Mouse (Mus musculus): ENCODE data around the gene Atp4b. TPM values are rescaled to one million over a fixed set of nuclear protein-coding genes. Genes with fewer than 3 reads are reported as not detected.

Gene Atp4b
- polyA plus RNA-seq (2012; rRNA removed): 0.20 and 0.26 TPM in 2 replicates

DNA sequence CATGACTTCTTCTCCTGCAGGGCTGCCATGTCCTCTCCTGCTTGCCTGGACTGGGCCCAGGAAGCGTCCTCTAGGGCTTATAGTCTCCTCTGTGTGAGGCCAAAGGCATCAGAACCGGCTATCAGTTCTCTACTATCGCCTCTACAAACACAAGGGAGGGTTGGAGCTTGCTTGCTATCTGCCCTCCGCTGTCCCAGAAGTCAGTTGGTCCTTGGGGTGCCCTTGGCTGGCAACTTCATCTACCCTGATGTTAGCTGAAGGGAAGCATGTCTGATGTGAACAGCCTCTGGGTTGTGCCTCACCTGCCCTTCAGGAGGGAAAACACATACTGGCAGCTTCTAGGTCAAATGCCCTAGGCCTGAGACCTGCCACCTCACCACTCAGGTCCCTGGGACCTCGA is at the start of gene Atp4b:
Gene Atp4b (minus strand): TSS at position 101 of the 400 bp plus-strand sequence.
- no peak for TF ChIP-seq POLR2A (IDR thresholded peaks at IDR 0.05; ENCODE audit: low read depth, low read length)
- no peak for DNase-seq
- Histone ChIP-seq H3K4me1 (ENCODE audit: control insufficient read depth, insufficient read depth, low read length) (no peaks in the 10 kb centered on the region), H3K27ac (ENCODE audit: insufficient read depth, low read depth, low read length) (no peak within 1 kb of the TSS), H3K27me3 (replicated peaks; ENCODE audit: control insufficient read depth, insufficient read depth, low read length) (no peaks in the 10 kb centered on the region), H3K36me3 (ENCODE audit: control insufficient read depth, insufficient read depth, low read length) (no peaks in the 10 kb centered on the region), H3K4me3 (ENCODE audit: insufficient read depth, low read depth, low read length) (no peak within 1 kb of the TSS)
- WGBS: 86% methylated on average over 5 of the region's 5 CpGs

DNA sequence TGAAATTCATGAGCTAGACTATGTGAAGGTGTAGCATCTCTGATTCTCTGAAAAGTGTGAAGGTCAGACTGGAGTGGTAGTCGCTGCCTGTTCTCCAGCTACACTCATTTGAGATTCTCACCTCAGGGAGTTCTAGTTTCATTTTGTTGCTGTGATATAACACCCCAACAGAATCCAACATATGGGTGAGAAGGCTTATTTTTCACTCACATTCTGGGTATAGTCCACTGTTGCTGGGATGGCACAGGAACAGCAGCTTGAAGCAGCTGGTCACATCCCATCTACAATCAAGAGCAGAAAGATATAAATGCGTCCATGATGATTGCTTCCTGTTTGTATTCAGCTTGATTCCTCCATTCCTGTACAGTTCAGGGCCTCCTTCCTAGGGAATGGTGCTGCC is 45.5 kb upstream of the Atp4b start:
- TF ChIP-seq CTCF (conservative IDR thresholded peaks at IDR 0.05; ENCODE audit: insufficient read depth, insufficient read length, low read depth, low read length): no peak
- Histone ChIP-seq H3K27me3 (replicated peaks; ENCODE audit: control insufficient read depth, insufficient read depth, low read length) (no peaks in the 10 kb centered on the region), H3K27ac (ENCODE audit: insufficient read depth, low read depth, low read length) (no peak overlapping the region), H3K4me1 (ENCODE audit: control insufficient read depth, insufficient read depth, low read length) (no peaks in the 10 kb centered on the region), H3K4me3 (ENCODE audit: insufficient read depth, low read depth, low read length) (no peak overlapping the region), H3K36me3 (ENCODE audit: control insufficient read depth, insufficient read depth, low read length) (no peaks in the 10 kb centered on the region)
- no peak for DNase-seq
- 91% methylated on average over 2 of the region's 2 CpGs for WGBS

DNA sequence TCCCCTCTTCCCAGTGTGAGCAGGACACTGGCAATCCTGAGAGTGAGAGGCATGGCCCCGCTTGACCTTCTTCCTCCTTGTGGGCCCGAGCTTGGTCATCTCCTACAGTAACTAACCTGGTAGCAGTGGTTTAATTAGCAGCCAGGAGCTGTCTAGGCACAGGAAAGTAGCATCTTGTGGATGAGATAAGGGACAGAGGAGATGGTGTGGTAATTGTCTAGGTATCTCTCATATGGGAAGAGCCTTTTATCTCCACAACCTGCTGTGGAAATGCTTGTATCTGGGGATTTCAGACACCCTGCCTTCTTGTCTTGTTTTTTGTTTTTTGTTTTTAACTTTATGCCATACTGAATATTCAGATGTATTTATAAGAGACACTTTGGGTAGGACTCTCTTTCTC is 40.9 kb upstream of the Atp4b start:
- no peak overlapping the region for H3K4me3 ChIP-seq (ENCODE audit: insufficient read depth, low read depth, low read length)
- no peak for DNase-seq
- 84% methylated on average over 2 of the region's 2 CpGs for WGBS
- no peak overlapping the region for H3K27ac ChIP-seq (ENCODE audit: insufficient read depth, low read depth, low read length)
- no peaks in the 10 kb centered on the region for H3K36me3 ChIP-seq (ENCODE audit: control insufficient read depth, insufficient read depth, low read length)
- no peak for TF ChIP-seq POLR2A (IDR thresholded peaks at IDR 0.05; ENCODE audit: low read depth, low read length)
- TF ChIP-seq CTCF (conservative IDR thresholded peaks at IDR 0.05; ENCODE audit: insufficient read depth, insufficient read length, low read depth, low read length): no peak
- H3K4me1 ChIP-seq (ENCODE audit: control insufficient read depth, insufficient read depth, low read length): no peaks in the 10 kb centered on the region; the same call in 1 of the 2 replicates
- H3K27me3 ChIP-seq (replicated peaks; ENCODE audit: control insufficient read depth, insufficient read depth, low read length): no peaks in the 10 kb centered on the region

DNA sequence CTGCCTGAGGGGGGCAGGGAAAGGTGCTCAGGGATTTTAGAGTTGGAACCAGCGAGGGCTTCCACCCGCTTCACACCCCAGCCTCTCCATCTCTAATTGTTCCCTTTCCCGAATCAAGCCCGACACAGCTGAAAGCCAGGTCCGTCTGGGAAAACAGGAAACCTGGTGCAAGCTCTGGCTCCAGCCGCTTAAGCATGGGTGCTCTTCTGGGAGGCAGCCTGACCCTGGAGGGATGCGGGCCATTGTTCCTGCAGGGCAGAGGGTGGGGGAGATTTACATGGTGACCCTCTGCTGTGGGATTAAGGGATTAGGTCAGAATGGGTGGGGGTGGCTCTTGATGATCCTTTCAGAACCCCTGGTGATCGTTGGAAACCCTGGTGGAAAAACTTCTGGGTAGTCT is 39.4 kb upstream of the Atp4b start:
- Histone ChIP-seq H3K27me3 (replicated peaks; ENCODE audit: control insufficient read depth, insufficient read depth, low read length) (no peaks in the 10 kb centered on the region), H3K4me1 (ENCODE audit: control insufficient read depth, insufficient read depth, low read length) (no peaks in the 10 kb centered on the region; the same call in 1 of the 2 replicates), H3K36me3 (ENCODE audit: control insufficient read depth, insufficient read depth, low read length) (no peaks in the 10 kb centered on the region), H3K4me3 (ENCODE audit: insufficient read depth, low read depth, low read length) (no peak overlapping the region), H3K27ac (ENCODE audit: insufficient read depth, low read depth, low read length) (no peak overlapping the region)
- WGBS: 10% methylated on average over 8 of the region's 8 CpGs
- no peak for DNase-seq
- TF ChIP-seq POLR2A (IDR thresholded peaks at IDR 0.05; ENCODE audit: low read depth, low read length): no peak
- no peak for TF ChIP-seq CTCF (conservative IDR thresholded peaks at IDR 0.05; ENCODE audit: insufficient read depth, insufficient read length, low read depth, low read length)

DNA sequence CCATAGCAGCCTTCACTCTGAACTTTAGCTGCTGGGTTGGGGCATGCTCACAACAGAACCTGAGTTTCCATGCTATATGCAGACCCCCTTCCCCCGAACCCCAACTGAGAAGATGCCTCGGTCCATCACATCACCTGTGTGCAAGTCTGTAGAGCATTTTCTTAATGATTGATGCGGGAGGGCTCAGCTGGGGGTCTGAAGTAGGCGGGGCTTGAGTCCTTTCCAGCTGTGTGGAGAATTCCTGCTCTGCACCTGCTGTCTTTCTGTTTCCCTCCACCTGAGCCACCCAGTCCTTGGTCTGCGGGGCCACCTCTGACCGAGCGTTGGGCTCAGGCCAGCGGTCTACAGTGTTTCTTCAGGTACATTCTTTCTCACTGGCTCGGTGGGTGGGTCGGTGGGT is 38.3 kb upstream of the Atp4b start, which contains the start of gene Tmem255b:
Gene Tmem255b (plus strand): TSS at position 301 of the 400 bp plus-strand sequence.
- Histone ChIP-seq H3K27ac (ENCODE audit: insufficient read depth, low read depth, low read length) (no peak within 1 kb of the TSS), H3K4me3 (ENCODE audit: insufficient read depth, low read depth, low read length) (no peak within 1 kb of the TSS), H3K36me3 (ENCODE audit: control insufficient read depth, insufficient read depth, low read length) (no peaks in the 10 kb centered on the region), H3K27me3 (replicated peaks; ENCODE audit: control insufficient read depth, insufficient read depth, low read length) (no peaks in the 10 kb centered on the region), H3K4me1 (ENCODE audit: control insufficient read depth, insufficient read depth, low read length) (no peaks in the 10 kb centered on the region; the same call in 1 of the 2 replicates)
- no peak for TF ChIP-seq POLR2A (IDR thresholded peaks at IDR 0.05; ENCODE audit: low read depth, low read length)
- 20% methylated on average over 10 of the region's 10 CpGs for WGBS
- no peak for DNase-seq

DNA sequence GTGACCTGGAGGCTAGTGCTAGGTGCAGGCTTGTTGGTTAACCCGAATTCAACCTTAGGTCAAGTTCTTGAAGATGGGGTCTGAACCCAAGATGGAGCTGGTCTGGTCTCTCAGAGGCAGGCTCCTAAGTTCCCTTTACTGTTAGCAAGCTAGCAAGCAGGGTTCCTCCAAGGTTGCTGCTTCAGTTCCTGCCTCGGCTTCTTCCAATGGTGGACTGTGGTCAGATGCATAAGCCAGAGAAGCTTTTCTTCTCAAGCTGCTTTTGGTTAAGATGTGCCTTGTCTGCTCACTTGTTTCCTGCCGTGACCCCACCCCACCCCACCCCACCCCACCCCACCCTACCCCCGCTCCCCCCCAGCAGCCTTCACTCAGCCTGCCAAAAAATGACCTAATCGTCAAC is 36.5 kb upstream of the Atp4b start:
- no peak for TF ChIP-seq CTCF (conservative IDR thresholded peaks at IDR 0.05; ENCODE audit: insufficient read depth, insufficient read length, low read depth, low read length)
- no peak for TF ChIP-seq POLR2A (IDR thresholded peaks at IDR 0.05; ENCODE audit: low read depth, low read length)
- H3K36me3 ChIP-seq (ENCODE audit: control insufficient read depth, insufficient read depth, low read length): no peaks in the 10 kb centered on the region
- no peak for DNase-seq
- H3K27me3 ChIP-seq (replicated peaks; ENCODE audit: control insufficient read depth, insufficient read depth, low read length): no peaks in the 10 kb centered on the region
- 48% methylated on average over 5 of the region's 5 CpGs for WGBS
- H3K4me1 ChIP-seq (ENCODE audit: control insufficient read depth, insufficient read depth, low read length): no peaks in the 10 kb centered on the region; the same call in 1 of the 2 replicates
- H3K27ac ChIP-seq (ENCODE audit: insufficient read depth, low read depth, low read length): no peak overlapping the region
- H3K4me3 ChIP-seq (ENCODE audit: insufficient read depth, low read depth, low read length): no peak overlapping the region

DNA sequence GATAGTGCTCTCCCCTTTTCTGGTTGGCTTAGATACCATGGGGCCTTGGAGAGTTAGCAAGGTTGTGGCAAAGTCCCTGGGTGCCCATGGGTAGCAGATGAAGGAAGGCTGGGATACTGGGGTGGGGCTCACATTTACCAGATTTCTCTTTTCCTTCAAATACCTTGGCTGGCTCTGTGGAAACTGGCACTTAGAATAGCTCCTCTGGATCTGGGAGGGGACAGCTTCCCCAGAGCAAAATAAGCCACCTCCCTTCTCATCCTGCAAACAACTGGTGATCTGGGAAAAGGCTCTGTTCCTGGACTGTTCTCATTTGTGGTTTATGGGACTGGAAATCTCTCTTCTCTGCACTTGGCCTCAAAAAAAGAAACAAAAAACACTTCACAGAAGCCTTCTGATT is 34.2 kb upstream of the Atp4b start:
- no peaks in the 10 kb centered on the region; the same call in 1 of the 2 replicates for H3K4me1 ChIP-seq (ENCODE audit: control insufficient read depth, insufficient read depth, low read length)

DNA sequence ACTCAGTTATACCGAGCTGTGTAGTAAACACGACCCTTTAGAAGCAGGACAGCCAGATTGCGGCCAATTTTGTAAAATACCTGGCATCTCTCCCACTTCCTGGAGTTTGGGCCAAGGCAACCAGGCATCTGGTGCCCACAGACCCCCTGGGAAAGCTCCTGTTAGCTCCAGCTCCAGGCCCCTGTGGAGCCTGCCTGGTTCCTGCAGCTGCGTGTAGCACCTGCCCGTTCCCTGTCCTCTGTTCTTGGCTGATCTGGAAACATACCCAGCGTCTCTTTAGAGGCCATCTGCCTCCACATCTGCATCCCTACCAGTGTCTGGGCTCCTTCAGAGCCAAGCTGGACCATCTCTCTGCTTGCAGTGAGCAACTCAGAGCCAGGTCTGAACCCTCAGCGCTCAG is 33.8 kb upstream of the Atp4b start:
- Histone ChIP-seq H3K4me1 (ENCODE audit: control insufficient read depth, insufficient read depth, low read length) (no peaks in the 10 kb centered on the region; the same call in 1 of the 2 replicates), H3K27me3 (replicated peaks; ENCODE audit: control insufficient read depth, insufficient read depth, low read length) (no peaks in the 10 kb centered on the region), H3K4me3 (ENCODE audit: insufficient read depth, low read depth, low read length) (no peak overlapping the region), H3K27ac (ENCODE audit: insufficient read depth, low read depth, low read length) (no peak overlapping the region), H3K36me3 (ENCODE audit: control insufficient read depth, insufficient read depth, low read length) (no peaks in the 10 kb centered on the region)
- no peak for DNase-seq
- WGBS: 60% methylated on average over 7 of the region's 7 CpGs
- TF ChIP-seq CTCF (conservative IDR thresholded peaks at IDR 0.05; ENCODE audit: insufficient read depth, insufficient read length, low read depth, low read length) (no peak), POLR2A (IDR thresholded peaks at IDR 0.05; ENCODE audit: low read depth, low read length) (no peak)

More for the DNA sequence above, 34.2 kb upstream of the Atp4b start:
- no peaks in the 10 kb centered on the region for H3K27me3 ChIP-seq (replicated peaks; ENCODE audit: control insufficient read depth, insufficient read depth, low read length)
- no peak overlapping the region for H3K27ac ChIP-seq (ENCODE audit: insufficient read depth, low read depth, low read length)
- no peak for TF ChIP-seq CTCF (conservative IDR thresholded peaks at IDR 0.05; ENCODE audit: insufficient read depth, insufficient read length, low read depth, low read length)
- no peak overlapping the region for H3K4me3 ChIP-seq (ENCODE audit: insufficient read depth, low read depth, low read length)
- peak; percentile 40 for DNase-seq
- H3K36me3 ChIP-seq (ENCODE audit: control insufficient read depth, insufficient read depth, low read length): no peaks in the 10 kb centered on the region
